21 mouse cellular contexts compared by ENCODE assay signal in the genomic region with DNA sequence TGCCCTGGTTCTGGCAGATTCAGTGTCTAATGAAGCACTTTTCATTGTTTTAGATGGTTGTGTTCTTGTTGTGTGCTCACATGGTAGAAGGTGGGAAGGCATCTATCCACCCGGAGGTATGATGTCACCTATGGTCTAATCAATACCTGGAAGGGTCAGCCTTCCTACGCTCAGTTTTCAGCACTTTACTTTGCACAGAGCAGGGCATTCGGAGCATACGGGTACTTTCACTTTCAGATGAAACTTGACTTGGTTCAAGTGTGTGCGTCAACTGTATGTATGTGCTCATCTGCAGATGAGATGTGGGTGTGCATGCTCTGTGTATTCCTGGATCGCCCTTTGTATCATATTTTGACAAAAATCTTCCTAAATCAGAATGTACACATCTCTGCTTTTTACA. TPM values are rescaled to one million over a fixed set of nuclear protein-coding genes. Genes with fewer than 3 reads are reported as not detected.
DNase-seq lines count a peak whose midpoint lies in the region; ATAC-seq and TF ChIP-seq lines count a peak whose summit lies in the region.
"Had no signal": no experiment of that assay in that cellular context is flagged by ENCODE, and none has a peak within 500 bp of the region (broad histone marks: within the 10 kb centered on the region; RNA-seq: fewer than 3 reads in every experiment).

No protein-coding gene starts in this region.

- intact Hi-C loops in left cerebral cortex, postnatal 10 days (cut with DNase I), result no loop called here
- intact Hi-C loops in left cerebral cortex, postnatal 14 days (cut with DNase I), result no loop called here

- H3K36me3 ChIP-seq in liver, adult 2 months (ENCODE audit: control insufficient read depth, insufficient read depth, low read length), result peaks cover 5% of the 10 kb centered on the region; the same call in 1 of the 2 replicates
- peaks cover 30% of the 10 kb centered on the region for H3K36me3 ChIP-seq in kidney, embryonic 16.5 days (ENCODE audit: insufficient read depth, low read length)

- WGBS in liver, adult 2 months, result 34% methylated on average over 6 of the region's 6 CpGs
- WGBS in kidney, embryonic 16.5 days, result 92% methylated on average over 6 of the region's 6 CpGs

- peak; percentile 80 for ATAC-seq in activated CD4-positive, CD25-positive, alpha-beta regulatory T cell, adult 4 months
- ATAC-seq in kidney, embryonic 16.5 days (ENCODE audit: low FRiP score, low TSS enrichment), result no peak
- ATAC-seq: forebrain, embryonic 13.5 days; forebrain, embryonic 16.5 days had no signal

- TF ChIP-seq POLR2A in liver, adult 2 months (IDR thresholded peaks at IDR 0.05; ENCODE audit: extremely low read depth, insufficient read depth, low read length), result no peak

- no peaks in the 10 kb centered on the region; the same call in 1 of the 2 replicates for H3K4me1 ChIP-seq in liver, adult 2 months (ENCODE audit: control insufficient read depth, insufficient read depth, low read length)
- H3K4me1 ChIP-seq in kidney, embryonic 16.5 days (ENCODE audit: insufficient read depth, low read length), result no peaks in the 10 kb centered on the region
- H3K4me1 ChIP-seq: forebrain, embryonic 10.5 days; forebrain, embryonic 13.5 days; hindbrain, embryonic 12.5 days; hindbrain, embryonic 15.5 days had no signal

- peak; percentile 63 for DNase-seq in liver, adult 2 months (ENCODE audit: extremely low read depth, low read depth, low spot score)
- no peak for DNase-seq in liver
- peak; percentile 23 for DNase-seq in CD4-positive helper T cell, adult 2 months (ENCODE audit: low read depth, low spot score)
- DNase-seq in CD4-positive, CD25-positive, alpha-beta regulatory T cell, adult 2 months (ENCODE audit: low read depth, low spot score), result peak; percentile 51
- no peak for DNase-seq in left cerebral cortex, postnatal 10 days (ENCODE audit: extremely low spot score in 1 of 2, low spot score in 2 of 2)
- no peak for DNase-seq in left cerebral cortex, postnatal 14 days (ENCODE audit: low spot score in 2 of 2)
- DNase-seq: adrenal gland, postnatal 10 days; adrenal gland, postnatal 36 days; cerebellum, adult 18-20 months; cerebellum, adult 9-10 months; cerebellum, postnatal 14 days; gastrocnemius, postnatal 25 days; heart, adult 2 months had no signal

- no peak overlapping the region for H3K27ac ChIP-seq in liver, adult 2 months (replicated peaks; ENCODE audit: insufficient read depth, low read depth, low read length)
- H3K27ac ChIP-seq in kidney, embryonic 16.5 days (ENCODE audit: low read length), result no peak overlapping the region
- H3K27ac ChIP-seq: forebrain, embryonic 10.5 days; forebrain, embryonic 13.5 days; heart, adult 2 months; hindbrain, embryonic 12.5 days; hindbrain, embryonic 15.5 days had no signal

- no peak for TF ChIP-seq CTCF in liver, adult 2 months (IDR thresholded peaks at IDR 0.05; ENCODE audit: low read depth, low read length)

- H3K79me2 ChIP-seq in liver, adult 2 months (ENCODE audit: control insufficient read depth, insufficient read depth, low read length), result no peaks in the 10 kb centered on the region

- no peak overlapping the region for H3K4me2 ChIP-seq in kidney, embryonic 16.5 days (replicated peaks; ENCODE audit: low read depth, low read length)
- H3K4me2 ChIP-seq: forebrain, embryonic 13.5 days; heart, embryonic 11.5 days; hindbrain, embryonic 12.5 days; hindbrain, embryonic 15.5 days had no signal

- peak overlapping the region; percentile 43 for H3K4me3 ChIP-seq in liver, adult 2 months (ENCODE audit: insufficient read depth, low read depth, low read length)
- H3K4me3 ChIP-seq in kidney, embryonic 16.5 days (ENCODE audit: low read length), result no peak overlapping the region
- H3K4me3 ChIP-seq: forebrain, embryonic 10.5 days; forebrain, embryonic 13.5 days; heart, adult 2 months; hindbrain, embryonic 12.5 days; hindbrain, embryonic 15.5 days had no signal

- H3K9ac ChIP-seq in liver, adult 2 months (ENCODE audit: low read depth, low read length), result peak overlapping the region; percentile 14; the same call in 1 of the 2 replicates
- no peak overlapping the region for H3K9ac ChIP-seq in kidney, embryonic 16.5 days (replicated peaks; ENCODE audit: low read length)
- H3K9ac ChIP-seq: forebrain, embryonic 13.5 days; hindbrain, embryonic 12.5 days; hindbrain, embryonic 15.5 days had no signal

- no peaks in the 10 kb centered on the region for H3K27me3 ChIP-seq in liver, adult 2 months (ENCODE audit: control insufficient read depth, insufficient read depth, low read length)
- no peaks in the 10 kb centered on the region for H3K27me3 ChIP-seq in kidney, embryonic 16.5 days (ENCODE audit: insufficient read depth, low read length)
- H3K27me3 ChIP-seq: forebrain, embryonic 13.5 days; hindbrain, embryonic 12.5 days; hindbrain, embryonic 15.5 days had no signal

- no peaks in the 10 kb centered on the region for H3K9me3 ChIP-seq in kidney, embryonic 16.5 days (ENCODE audit: low read length)
- H3K9me3 ChIP-seq: forebrain, embryonic 10.5 days; forebrain, embryonic 13.5 days; hindbrain, embryonic 12.5 days; hindbrain, embryonic 15.5 days had no signal

RNA-seq across cellular contexts. Expression of a gene that starts 42.5 kb away (rescaled TPM):
- 34.0 and 41.2 TPM in 2 replicates for total RNA-seq in liver, adult 2 months (2014; rRNA removed)
- polyA plus RNA-seq in liver, adult 2 months (2012; rRNA removed), result 7.6 and 13.1 TPM in 2 replicates
- polyA plus RNA-seq in activated CD4-positive, CD25-positive, alpha-beta regulatory T cell, adult 4 months (2017; shearing (Covaris generic)), result 10 to 100 TPM; 57.2 to 72.6 TPM
- total RNA-seq in left cerebral cortex, postnatal 10 days (2021), result 10 to 100 TPM; 46.8 to 51.4 TPM
- 10 to 100 TPM; 42.0 to 44.8 TPM for total RNA-seq in left cerebral cortex, postnatal 14 days (2021)
- 115 and 120 TPM in 2 replicates for polyA plus RNA-seq in kidney, embryonic 16.5 days (2015; fragmentation: Nextera tagmentation; extraction: Ambion mirVana)

RNA-seq across cellular contexts. Expression of a gene that starts 43.7 kb away (rescaled TPM):
- total RNA-seq in liver, adult 2 months (2014; rRNA removed), result 26.7 and 28.6 TPM in 2 replicates
- 6.8 and 9.3 TPM in 2 replicates for polyA plus RNA-seq in liver, adult 2 months (2012; rRNA removed)
- 10 to 100 TPM; 47.7 to 53.5 TPM for polyA plus RNA-seq in activated CD4-positive, CD25-positive, alpha-beta regulatory T cell, adult 4 months (2017; shearing (Covaris generic))
- total RNA-seq in left cerebral cortex, postnatal 10 days (2021), result 100 to 1,000 TPM; 798 to 822 TPM
- 100 to 1,000 TPM; 802 to 810 TPM for total RNA-seq in left cerebral cortex, postnatal 14 days (2021)
- polyA plus RNA-seq in kidney, embryonic 16.5 days (2015; fragmentation: Nextera tagmentation; extraction: Ambion mirVana), result 201 and 230 TPM in 2 replicates

Comparison
In these comparisons a context has a peak if more than half of its experiments do, and no peak if none do; other contexts are left out.
1. DNase-seq: peak in liver, adult 2 months (single experiment), CD4-positive helper T cell, adult 2 months (single experiment) and CD4-positive, CD25-positive, alpha-beta regulatory T cell, adult 2 months (single experiment); none in liver (single experiment), left cerebral cortex, postnatal 10 days (0 of 2) and left cerebral cortex, postnatal 14 days (0 of 2).
2. RNA of a gene that starts 43.7 kb away (total RNA-seq): 798 to 822 TPM in left cerebral cortex, postnatal 10 days and 802 to 810 TPM in left cerebral cortex, postnatal 14 days; 26.7 to 28.6 TPM in liver, adult 2 months; every median in the first group is over 10 times any median in the second.